Mouse (Mus musculus): ENCODE measurements at regions not wholly inside any gene's neighbourhood (a gene's known extent, or its start where the extent isn't known, plus 50 kb on each side); places are given as distances from the start of the nearest gene placed in this dataset.

- Histone ChIP-seq H3K4me3 (replicated peaks; ENCODE audit: low read length) (no peak overlapping the region), H3K36me3 (ENCODE audit: insufficient read depth, low read length) (no peaks in the 10 kb centered on the region), H3K27me3 (ENCODE audit: insufficient read depth, low read length) (no peaks in the 10 kb centered on the region), H3K4me1 (replicated peaks; ENCODE audit: low read depth, low read length) (no peaks in the 10 kb centered on the region), H3K9me3 (ENCODE audit: low read length) (no peaks in the 10 kb centered on the region)
- TF ChIP-seq NANOG (IDR thresholded peaks at IDR 0.05; ENCODE audit: borderline replicate concordance, low read length) (no peak), CTCF (conservative IDR thresholded peaks at IDR 0.05; ENCODE audit: low read length) (no peak), POU5F1 (IDR thresholded peaks at IDR 0.05; ENCODE audit: borderline replicate concordance, low read length) (no peak)
Observed at GRCm38 (mm10) chr12:25947107-25947506, 467.9 kb downstream of the Rnf144a start.

- no peaks in the 10 kb centered on the region for H3K36me3 ChIP-seq (ENCODE audit: insufficient read depth, low read length)
- no peaks in the 10 kb centered on the region for H3K27me3 ChIP-seq (ENCODE audit: insufficient read depth, low read length)
- H3K4me1 ChIP-seq (replicated peaks; ENCODE audit: low read depth, low read length): no peaks in the 10 kb centered on the region
- no peaks in the 10 kb centered on the region for H3K9me3 ChIP-seq (ENCODE audit: low read length)
- H3K4me3 ChIP-seq (replicated peaks; ENCODE audit: low read length): no peak overlapping the region
- TF ChIP-seq POU5F1 (IDR thresholded peaks at IDR 0.05; ENCODE audit: borderline replicate concordance, low read length) (no peak), CTCF (conservative IDR thresholded peaks at IDR 0.05; ENCODE audit: low read length) (no peak), NANOG (IDR thresholded peaks at IDR 0.05; ENCODE audit: borderline replicate concordance, low read length) (no peak)
Observed at GRCm38 (mm10) chr12:25946121-25946520, 468.9 kb downstream of the Rnf144a start.

GRCm38 (mm10) chr12:25938856-25939255 lies 476.2 kb downstream of the Rnf144a start:
- H3K4me3 ChIP-seq (replicated peaks; ENCODE audit: low read length): no peak overlapping the region
- H3K9me3 ChIP-seq (ENCODE audit: low read length): no peaks in the 10 kb centered on the region
- H3K27me3 ChIP-seq (ENCODE audit: insufficient read depth, low read length): no peaks in the 10 kb centered on the region
- H3K4me1 ChIP-seq (replicated peaks; ENCODE audit: low read depth, low read length): no peaks in the 10 kb centered on the region
- no peak for TF ChIP-seq CTCF (conservative IDR thresholded peaks at IDR 0.05; ENCODE audit: low read length)
- TF ChIP-seq NANOG (IDR thresholded peaks at IDR 0.05; ENCODE audit: borderline replicate concordance, low read length): no peak
- no peak for TF ChIP-seq POU5F1 (IDR thresholded peaks at IDR 0.05; ENCODE audit: borderline replicate concordance, low read length)
- no peaks in the 10 kb centered on the region for H3K36me3 ChIP-seq (ENCODE audit: insufficient read depth, low read length)

GRCm38 (mm10) chr12:25934946-25935345 lies 480.1 kb downstream of the Rnf144a start:
- H3K9me3 ChIP-seq (ENCODE audit: low read length): no peaks in the 10 kb centered on the region
- TF ChIP-seq POU5F1 (IDR thresholded peaks at IDR 0.05; ENCODE audit: borderline replicate concordance, low read length): no peak
- no peaks in the 10 kb centered on the region for H3K4me1 ChIP-seq (replicated peaks; ENCODE audit: low read depth, low read length)
- no peaks in the 10 kb centered on the region for H3K36me3 ChIP-seq (ENCODE audit: insufficient read depth, low read length)
- no peak overlapping the region for H3K4me3 ChIP-seq (replicated peaks; ENCODE audit: low read length)
- H3K27me3 ChIP-seq (ENCODE audit: insufficient read depth, low read length): no peaks in the 10 kb centered on the region

GRCm38 (mm10) chr12:25934526-25934925 lies 480.5 kb downstream of the Rnf144a start:
- no peaks in the 10 kb centered on the region for H3K36me3 ChIP-seq (ENCODE audit: insufficient read depth, low read length)
- H3K4me3 ChIP-seq (replicated peaks; ENCODE audit: low read length): no peak overlapping the region
- no peaks in the 10 kb centered on the region for H3K27me3 ChIP-seq (ENCODE audit: insufficient read depth, low read length)
- TF ChIP-seq POU5F1 (IDR thresholded peaks at IDR 0.05; ENCODE audit: borderline replicate concordance, low read length): no peak
- no peak for TF ChIP-seq NANOG (IDR thresholded peaks at IDR 0.05; ENCODE audit: borderline replicate concordance, low read length)
- TF ChIP-seq CTCF (conservative IDR thresholded peaks at IDR 0.05; ENCODE audit: low read length): no peak
- H3K4me1 ChIP-seq (replicated peaks; ENCODE audit: low read depth, low read length): no peaks in the 10 kb centered on the region
- no peaks in the 10 kb centered on the region for H3K9me3 ChIP-seq (ENCODE audit: low read length)

GRCm38 (mm10) chr12:25926367-25926766 lies 488.7 kb downstream of the Rnf144a start:
- H3K4me3 ChIP-seq (replicated peaks; ENCODE audit: low read length): no peak overlapping the region
- no peak for TF ChIP-seq NANOG (IDR thresholded peaks at IDR 0.05; ENCODE audit: borderline replicate concordance, low read length)
- no peak for TF ChIP-seq CTCF (conservative IDR thresholded peaks at IDR 0.05; ENCODE audit: low read length)
- no peak for TF ChIP-seq POU5F1 (IDR thresholded peaks at IDR 0.05; ENCODE audit: borderline replicate concordance, low read length)
- H3K36me3 ChIP-seq (ENCODE audit: insufficient read depth, low read length): no peaks in the 10 kb centered on the region
- no peaks in the 10 kb centered on the region for H3K27me3 ChIP-seq (ENCODE audit: insufficient read depth, low read length)
- H3K4me1 ChIP-seq (replicated peaks; ENCODE audit: low read depth, low read length): no peaks in the 10 kb centered on the region
- H3K9me3 ChIP-seq (ENCODE audit: low read length): no peaks in the 10 kb centered on the region

GRCm38 (mm10) chr12:25924526-25924925 lies 490.5 kb downstream of the Rnf144a start:
- Histone ChIP-seq H3K4me1 (replicated peaks; ENCODE audit: low read depth, low read length) (no peaks in the 10 kb centered on the region), H3K36me3 (ENCODE audit: insufficient read depth, low read length) (no peaks in the 10 kb centered on the region), H3K4me3 (replicated peaks; ENCODE audit: low read length) (no peak overlapping the region), H3K9me3 (ENCODE audit: low read length) (no peaks in the 10 kb centered on the region), H3K27me3 (ENCODE audit: insufficient read depth, low read length) (no peaks in the 10 kb centered on the region)
- TF ChIP-seq CTCF (conservative IDR thresholded peaks at IDR 0.05; ENCODE audit: low read length) (no peak), NANOG (IDR thresholded peaks at IDR 0.05; ENCODE audit: borderline replicate concordance, low read length) (no peak), POU5F1 (IDR thresholded peaks at IDR 0.05; ENCODE audit: borderline replicate concordance, low read length) (no peak)

GRCm38 (mm10) chr12:25923772-25924171 lies 491.3 kb downstream of the Rnf144a start:
- no peak overlapping the region for H3K4me3 ChIP-seq (replicated peaks; ENCODE audit: low read length)
- no peaks in the 10 kb centered on the region for H3K9me3 ChIP-seq (ENCODE audit: low read length)
- H3K36me3 ChIP-seq (ENCODE audit: insufficient read depth, low read length): no peaks in the 10 kb centered on the region
- TF ChIP-seq POU5F1 (IDR thresholded peaks at IDR 0.05; ENCODE audit: borderline replicate concordance, low read length): no peak
- no peak for TF ChIP-seq CTCF (conservative IDR thresholded peaks at IDR 0.05; ENCODE audit: low read length)
- TF ChIP-seq NANOG (IDR thresholded peaks at IDR 0.05; ENCODE audit: borderline replicate concordance, low read length): no peak
- H3K27me3 ChIP-seq (ENCODE audit: insufficient read depth, low read length): no peaks in the 10 kb centered on the region
- no peaks in the 10 kb centered on the region for H3K4me1 ChIP-seq (replicated peaks; ENCODE audit: low read depth, low read length)

GRCm38 (mm10) chr12:25905614-25906013 lies 509.4 kb downstream of the Rnf144a start:
- H3K27me3 ChIP-seq (ENCODE audit: insufficient read depth, low read length): no peaks in the 10 kb centered on the region
- no peaks in the 10 kb centered on the region for H3K9me3 ChIP-seq (ENCODE audit: low read length)
- no peak overlapping the region for H3K4me3 ChIP-seq (replicated peaks; ENCODE audit: low read length)
- no peaks in the 10 kb centered on the region for H3K4me1 ChIP-seq (replicated peaks; ENCODE audit: low read depth, low read length)
- no peaks in the 10 kb centered on the region for H3K36me3 ChIP-seq (ENCODE audit: insufficient read depth, low read length)
- TF ChIP-seq CTCF (conservative IDR thresholded peaks at IDR 0.05; ENCODE audit: low read length) (no peak), POU5F1 (IDR thresholded peaks at IDR 0.05; ENCODE audit: borderline replicate concordance, low read length) (no peak), NANOG (IDR thresholded peaks at IDR 0.05; ENCODE audit: borderline replicate concordance, low read length) (no peak)
